Mouse (Mus musculus) stomach, postnatal 0 days (tissue): ENCODE measurements at regions not wholly inside any gene's neighbourhood (a gene's known extent, or its start where the extent isn't known, plus 50 kb on each side); places are given as distances from the start of the nearest gene placed in this dataset.

ENCODE experiments used
- ATAC-seq: fragments of 200-750 bp; cut with Nextera tagmentation; 2 replicates; pipeline ENCODE4 v1.8.0; 2017; ENCODE audit not compliant: low FRiP score, low TSS enrichment
- DNase-seq: peaks from one replicate; pipeline ENCODE4 v3.0.0-alpha.2; 2016; ENCODE audit warnings: low spot score
- H3K27ac ChIP-seq: fragments of 300-500 bp; sonication (generic); replicated peaks from 2 replicates; pipeline ENCODE4 v1.5.1; 2014; ENCODE audit warnings: mild to moderate bottlenecking, control low read depth
- H3K27me3 ChIP-seq: fragments of 300-500 bp; sonication (generic); 2 replicates; pipeline ENCODE4 v1.6.1; 2014; ENCODE audit warnings: low read length; ENCODE audit not compliant: control insufficient read depth, insufficient read depth
- H3K36me3 ChIP-seq: fragments of 300-500 bp; sonication (generic); 2 replicates; pipeline ENCODE4 v1.6.1; 2014; ENCODE audit warnings: low read length, mixed read lengths; ENCODE audit not compliant: control insufficient read depth, insufficient read depth
- H3K4me1 ChIP-seq: fragments of 300-500 bp; sonication (generic); replicated peaks from 2 replicates; pipeline ENCODE4 v1.6.1; 2014; ENCODE audit warnings: antibody characterized with exemption; ENCODE audit not compliant: control insufficient read depth, insufficient read depth
- H3K4me2 ChIP-seq: fragments of 300-500 bp; sonication (generic); replicated peaks from 2 replicates; pipeline ENCODE4 v1.6.1; 2014; ENCODE audit warnings: low read depth, mild to moderate bottlenecking, control low read depth, moderate library complexity
- H3K4me3 ChIP-seq: fragments of 300-500 bp; sonication (generic); 2 replicates; pipeline ENCODE4 v1.5.1; 2014; ENCODE audit warnings: low read depth, low read length, control low read depth
- H3K9ac ChIP-seq: fragments of 300-500 bp; sonication (generic); 2 replicates; pipeline ENCODE4 v1.6.1; 2014; ENCODE audit warnings: mild to moderate bottlenecking, low read length, control low read depth, mixed read lengths
- H3K9me3 ChIP-seq: fragments of 300-500 bp; sonication (generic); 2 replicates; pipeline ENCODE4 v1.6.1; 2016; ENCODE audit warnings: low read length; ENCODE audit not compliant: control insufficient read depth
- CTCF ChIP-seq: IDR thresholded peaks from 2 replicates; pipeline ENCODE4 v1.5.1; 2016; ENCODE audit warnings: antibody characterized with exemption, low read depth, mild to moderate bottlenecking, moderate library complexity
- EP300 ChIP-seq: optimal IDR thresholded peaks from 2 replicates; pipeline ENCODE3; 2016; ENCODE audit warnings: antibody characterized with exemption
- WGBS: fragments of 180-500 bp; shearing (Covaris S2); extraction: QIAGEN DNeasy Blood & Tissue Kit; methylation state at CpG from one replicate; pipeline ENCODE4 v1.1.7; 2014; 5-methylcytosine and 5-hydroxymethylcytosine counted together

DNA sequence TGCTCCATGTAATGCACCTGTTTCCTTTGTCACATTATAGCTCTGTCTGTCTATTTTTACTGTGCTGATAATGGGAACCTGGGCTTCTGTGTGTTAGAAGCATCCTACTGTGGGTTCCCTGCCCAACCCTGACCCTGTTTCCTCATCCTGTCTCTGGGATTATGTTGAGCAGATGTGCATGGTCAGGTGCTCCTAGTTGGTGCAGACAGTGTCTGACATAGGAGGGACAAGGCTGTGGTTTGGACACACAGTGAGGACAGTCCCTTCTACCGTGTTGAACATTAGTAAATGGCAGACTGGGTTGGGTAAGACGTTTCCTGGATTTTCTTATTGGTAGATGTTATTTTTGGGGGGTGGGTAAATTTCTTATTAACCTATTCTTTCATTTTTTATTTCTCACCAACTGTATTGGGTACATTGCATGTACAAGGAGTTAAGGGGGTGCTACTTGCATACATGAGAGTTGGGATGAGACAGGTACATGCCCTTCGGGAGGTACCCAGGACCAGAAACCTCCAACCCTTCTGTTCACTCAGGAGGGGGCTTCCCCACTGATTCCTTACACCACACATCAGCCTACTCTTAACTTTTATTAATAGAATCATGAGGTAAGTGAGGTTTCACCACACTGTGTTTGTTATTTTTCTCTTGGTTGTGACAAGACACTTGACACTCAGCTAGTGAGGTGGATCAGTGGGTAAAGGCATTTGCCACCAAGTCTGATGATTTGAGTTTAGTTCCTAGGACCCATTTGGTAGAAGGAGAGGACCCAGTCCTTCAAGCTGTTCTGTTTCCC, 97.1 kb downstream of the Tpra1 start:
- no peak overlapping the region for H3K4me2 ChIP-seq
- no peaks in the 10 kb centered on the region for H3K36me3 ChIP-seq
- TF ChIP-seq EP300, result no peak
- TF ChIP-seq CTCF, result no peak
- WGBS, result 88% methylated on average over 3 of the region's 3 CpGs
- no peak for ATAC-seq
- no peaks in the 10 kb centered on the region for H3K27me3 ChIP-seq
- H3K4me1 ChIP-seq, result no peaks in the 10 kb centered on the region
- H3K9ac ChIP-seq, result no peak overlapping the region
- no peaks in the 10 kb centered on the region for H3K9me3 ChIP-seq
- no peak overlapping the region for H3K27ac ChIP-seq
- no peak overlapping the region for H3K4me3 ChIP-seq
- DNase-seq, result no peak

DNA sequence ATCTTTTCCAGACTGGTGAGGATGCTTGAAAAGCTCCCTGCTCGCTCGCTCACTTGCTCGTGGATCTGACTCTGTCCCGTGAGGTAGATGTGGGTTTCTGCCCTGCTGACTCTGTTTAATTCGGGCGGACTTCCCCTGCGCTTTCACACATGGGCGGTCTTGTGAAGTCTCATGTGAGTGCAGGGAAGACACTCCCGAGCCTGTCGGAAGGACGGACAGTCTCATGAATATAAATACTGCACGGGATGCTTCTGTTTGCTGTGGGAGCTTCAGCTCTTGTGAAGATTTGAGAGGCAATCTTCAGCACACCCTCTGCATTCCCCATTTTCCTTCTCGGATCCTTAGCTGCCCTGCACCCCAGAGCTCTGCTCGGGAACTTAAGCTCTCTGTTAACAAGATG, 98.3 kb downstream of the Tpra1 start:
- 24% methylated on average over 14 of the region's 14 CpGs for WGBS
- H3K9ac ChIP-seq, result peak overlapping the region; percentile 23; the same call in 1 of the 2 replicates
- H3K4me3 ChIP-seq, result no peak overlapping the region
- no peak overlapping the region for H3K27ac ChIP-seq
- DNase-seq (no peak), ATAC-seq (no peak)
- no peaks in the 10 kb centered on the region for H3K27me3 ChIP-seq
- no peaks in the 10 kb centered on the region for H3K9me3 ChIP-seq
- no peaks in the 10 kb centered on the region for H3K36me3 ChIP-seq
- H3K4me2 ChIP-seq, result peak overlapping the region; percentile 27; the same call in 1 of the 2 replicates
- H3K4me1 ChIP-seq, result no peaks in the 10 kb centered on the region
- TF ChIP-seq EP300, result no peak
- no peak for TF ChIP-seq CTCF

DNA sequence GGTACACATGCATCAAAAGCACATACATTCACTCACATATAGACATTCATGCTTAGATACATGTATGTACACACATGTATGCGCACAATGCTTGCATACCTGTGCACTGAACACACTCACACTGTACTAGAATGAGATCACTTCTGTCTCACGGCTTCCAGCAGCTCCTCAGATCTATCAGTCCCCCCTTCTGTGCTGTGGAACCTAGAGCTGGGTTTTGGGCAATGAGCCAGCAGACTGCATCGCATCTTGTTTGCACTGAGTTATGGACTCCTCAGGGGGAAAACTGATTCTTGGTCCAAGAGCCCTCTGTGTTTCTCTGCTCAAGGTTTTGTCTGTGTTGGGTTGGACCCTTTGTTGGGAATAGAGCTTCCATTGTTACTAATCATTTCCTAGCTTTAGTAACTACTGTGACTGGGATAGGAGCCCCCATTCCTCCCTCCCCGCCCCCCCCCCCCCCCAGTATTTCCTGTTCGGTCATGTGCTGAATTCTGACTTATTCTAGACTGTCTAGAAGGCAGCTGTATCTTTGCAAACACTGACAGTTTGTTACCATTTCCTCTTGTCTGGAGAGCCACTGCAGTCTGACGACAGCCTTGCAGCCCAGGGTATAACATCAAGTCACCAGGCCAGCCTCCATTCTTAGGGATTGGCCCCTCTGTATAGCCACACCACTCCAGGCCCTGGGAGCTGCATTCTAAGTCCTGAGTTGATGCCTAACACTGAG, 101.3 kb downstream of the Tpra1 start:
- no peak overlapping the region for H3K4me2 ChIP-seq
- 0 out of 2 replicates have a peak overlapping the region, but pooled peaks have one; percentile 8 for H3K27ac ChIP-seq
- H3K27me3 ChIP-seq, result no peaks in the 10 kb centered on the region
- ATAC-seq (no peak; the same call in 1 of the 2 replicates), DNase-seq (no peak)
- H3K9me3 ChIP-seq, result no peaks in the 10 kb centered on the region
- H3K4me1 ChIP-seq, result 0 out of 2 replicates have a peak, but pooled peaks cover 2% of the 10 kb centered on the region
- no peak overlapping the region for H3K4me3 ChIP-seq
- TF ChIP-seq EP300 (no peak), CTCF (no peak)
- no peak overlapping the region for H3K9ac ChIP-seq
- WGBS, result 31% methylated on average over 5 of the region's 6 CpGs
- H3K36me3 ChIP-seq, result no peaks in the 10 kb centered on the region

DNA sequence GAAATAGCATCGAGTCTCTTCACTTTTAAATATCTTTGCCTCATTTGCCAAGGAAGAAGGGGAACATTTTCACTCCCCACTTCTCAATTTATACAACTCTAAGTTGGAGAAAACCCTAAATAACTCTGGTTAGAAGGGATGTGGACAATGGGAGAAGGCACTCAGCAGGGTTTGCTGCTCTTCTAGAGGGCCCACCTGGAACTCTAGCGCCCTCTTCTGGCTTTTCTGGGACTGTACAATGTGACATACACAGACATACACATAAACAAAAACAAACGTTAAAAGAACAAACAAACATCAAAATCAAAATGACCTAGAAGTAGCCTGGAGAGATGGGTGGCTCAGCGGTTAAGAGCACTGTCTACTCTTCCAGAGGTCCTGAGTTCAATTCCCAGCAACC, 103.0 kb downstream of the Tpra1 start:
- DNase-seq (no peak), ATAC-seq (no peak)
- Histone ChIP-seq H3K27me3 (no peaks in the 10 kb centered on the region), H3K4me3 (no peak overlapping the region), H3K4me2 (no peak overlapping the region), H3K27ac (no peak overlapping the region), H3K9me3 (no peaks in the 10 kb centered on the region), H3K4me1 (0 out of 2 replicates have a peak, but pooled peaks cover 4% of the 10 kb centered on the region), H3K9ac (no peak overlapping the region), H3K36me3 (no peaks in the 10 kb centered on the region)
- 40% methylated on average over 4 of the region's 4 CpGs for WGBS
- TF ChIP-seq CTCF, result peak; percentile 35
- no peak for TF ChIP-seq EP300

DNA sequence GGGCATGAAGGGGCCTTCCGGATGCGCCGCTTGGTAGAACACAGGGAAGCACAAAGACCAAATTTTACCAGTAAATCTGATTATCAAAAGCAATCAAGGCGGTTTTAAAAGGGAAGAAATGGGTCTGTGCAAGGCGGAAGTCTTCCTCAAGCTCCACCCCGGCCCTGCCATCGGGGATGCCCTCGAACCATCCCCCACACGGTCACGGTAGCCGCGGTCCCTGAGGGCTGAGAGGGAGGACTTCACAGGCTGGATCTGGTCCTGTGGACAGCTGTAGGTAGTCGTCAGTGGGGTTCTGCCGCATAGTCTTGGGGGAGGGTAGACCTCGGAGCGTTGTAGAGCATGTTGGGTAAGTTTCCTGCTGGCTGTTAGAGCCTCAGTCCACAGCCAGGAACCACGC, 104.9 kb downstream of the Tpra1 start:
- 51% methylated on average over 17 of the region's 17 CpGs for WGBS
- Histone ChIP-seq H3K9me3 (no peaks in the 10 kb centered on the region), H3K4me3 (no peak overlapping the region), H3K4me1 (0 out of 2 replicates have a peak, but pooled peaks cover 4% of the 10 kb centered on the region), H3K4me2 (peak overlapping the region; percentile 14; the same call in 1 of the 2 replicates), H3K36me3 (no peaks in the 10 kb centered on the region), H3K27ac (no peak overlapping the region), H3K9ac (no peak overlapping the region), H3K27me3 (no peaks in the 10 kb centered on the region)
- DNase-seq, result no peak
- TF ChIP-seq CTCF (no peak), EP300 (no peak)
- ATAC-seq, result no peak

GRCm38 (mm10) chr6:89007516-89007915, 105.5 kb downstream of the Tpra1 start:
- no peaks in the 10 kb centered on the region for H3K36me3 ChIP-seq
- H3K27ac ChIP-seq, result no peak overlapping the region
- H3K9me3 ChIP-seq, result no peaks in the 10 kb centered on the region
- no peak for DNase-seq
- H3K4me3 ChIP-seq, result no peak overlapping the region
- 72% methylated on average over 2 of the region's 2 CpGs for WGBS
- no peak for ATAC-seq
- TF ChIP-seq CTCF, result no peak
- TF ChIP-seq EP300, result no peak
- H3K4me1 ChIP-seq, result 0 out of 2 replicates have a peak, but pooled peaks cover 4% of the 10 kb centered on the region
- H3K9ac ChIP-seq, result no peak overlapping the region
- no peak overlapping the region for H3K4me2 ChIP-seq
- H3K27me3 ChIP-seq, result no peaks in the 10 kb centered on the region
